Mouse (Mus musculus): ENCODE data around the gene Uchl5.

Uchl5 gene

GRCm38 (mm10) chr1:143776446-143777411 lies at the start of gene Uchl5, which contains the start of gene Trove2:
Uchl5 (plus strand) TSS chr1:143777272.
Trove2 (minus strand) TSS chr1:143777068.
- peak; percentile 97 for DNase-seq (ENCODE audit: low spot score)

- no peak for DNase-seq (ENCODE audit: low spot score)
Observed at GRCm38 (mm10) chr1:143727701-143728445, 49.2 kb upstream of the Uchl5 start.

GRCm38 (mm10) chr1:143730899-143731298 lies 46.2 kb upstream of the Uchl5 start:
- DNase-seq (ENCODE audit: low spot score): peak; percentile 34

- no peak for DNase-seq (ENCODE audit: low spot score)
Observed at GRCm38 (mm10) chr1:143731691-143732090, 45.4 kb upstream of the Uchl5 start.

GRCm38 (mm10) chr1:143733914-143734410 lies 43.1 kb upstream of the Uchl5 start:
- no peak for DNase-seq (ENCODE audit: low spot score)

GRCm38 (mm10) chr1:143738811-143739210 lies 38.3 kb upstream of the Uchl5 start:
- DNase-seq (ENCODE audit: low spot score): peak; percentile 24

GRCm38 (mm10) chr1:143739361-143740350 lies 37.4 kb upstream of the Uchl5 start:
- DNase-seq (ENCODE audit: low spot score): peak; percentile 91

- DNase-seq (ENCODE audit: low spot score): no peak
Observed at GRCm38 (mm10) chr1:143740581-143740980, 36.5 kb upstream of the Uchl5 start.

- no peak for DNase-seq (ENCODE audit: low spot score)
Observed at GRCm38 (mm10) chr1:143741331-143741730, 35.7 kb upstream of the Uchl5 start.

- DNase-seq (ENCODE audit: low spot score): no peak
Observed at GRCm38 (mm10) chr1:143742186-143742585, 34.9 kb upstream of the Uchl5 start.

GRCm38 (mm10) chr1:143745871-143746270 lies 31.2 kb upstream of the Uchl5 start:
- DNase-seq (ENCODE audit: low spot score): no peak

GRCm38 (mm10) chr1:143762159-143762558 lies 14.9 kb upstream of the Uchl5 start:
- DNase-seq (ENCODE audit: low spot score): no peak

- DNase-seq (ENCODE audit: low spot score): no peak
Observed at GRCm38 (mm10) chr1:143764443-143764842, 12.6 kb upstream of the Uchl5 start.

GRCm38 (mm10) chr1:143765801-143766200 lies 11.3 kb upstream of the Uchl5 start:
- DNase-seq (ENCODE audit: low spot score): no peak

GRCm38 (mm10) chr1:143766238-143766637 lies 10.8 kb upstream of the Uchl5 start:
- DNase-seq (ENCODE audit: low spot score): no peak

- DNase-seq (ENCODE audit: low spot score): no peak
Observed at GRCm38 (mm10) chr1:143770444-143771109, 6.5 kb upstream of the Uchl5 start.

GRCm38 (mm10) chr1:143773082-143773481 lies 4.0 kb upstream of the Uchl5 start:
- no peak for DNase-seq (ENCODE audit: low spot score)

- DNase-seq (ENCODE audit: low spot score): no peak
Observed at GRCm38 (mm10) chr1:143773909-143774308, 3.2 kb upstream of the Uchl5 start.

- DNase-seq (ENCODE audit: low spot score): no peak
Observed at GRCm38 (mm10) chr1:143777558-143778218, 616 bp downstream of the Uchl5 start.

GRCm38 (mm10) chr1:143788584-143789227 lies 11.6 kb downstream of the Uchl5 start:
- DNase-seq (ENCODE audit: low spot score): peak; percentile 46

Data from T-cell, adult 2 months (primary cell).